Mouse (Mus musculus) monocyte, adult 2 months (primary cell): Measurements from ENCODE around the gene Plekhm2.

Source experiments
- DNase-seq, 2 experiments: peaks; one replicate each; pipeline ENCODE4 v3.0.0; 2022; ENCODE audit warnings: low spot score in 2 of 2, low read depth in 1 of 2

The Plekhm2 gene

DNA sequence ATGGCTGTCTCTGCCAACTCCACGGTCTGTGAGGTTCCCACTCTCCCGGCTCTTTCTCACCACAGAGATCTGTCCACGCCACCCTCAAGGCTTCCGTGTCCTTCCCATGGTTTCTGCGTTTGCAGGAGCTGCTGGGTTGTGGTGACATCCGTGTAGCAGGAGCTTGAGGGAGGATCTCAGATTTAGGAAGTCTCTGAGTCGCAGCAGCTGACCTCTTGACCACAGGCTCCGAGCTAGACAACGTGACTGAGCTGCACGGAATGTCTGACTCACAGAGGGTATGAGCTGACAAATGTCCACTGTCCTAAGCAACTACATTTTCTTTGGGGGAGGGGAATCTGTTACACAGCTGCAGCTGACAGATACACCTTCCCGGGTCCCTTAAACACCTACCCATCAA lies 58.8 kb downstream of the Plekhm2 start, which contains the start of gene Fblim1:
Gene Fblim1, minus strand, starts transcription at position 236 of the 400 bp plus-strand sequence.
- DNase-seq, result no peak

DNA sequence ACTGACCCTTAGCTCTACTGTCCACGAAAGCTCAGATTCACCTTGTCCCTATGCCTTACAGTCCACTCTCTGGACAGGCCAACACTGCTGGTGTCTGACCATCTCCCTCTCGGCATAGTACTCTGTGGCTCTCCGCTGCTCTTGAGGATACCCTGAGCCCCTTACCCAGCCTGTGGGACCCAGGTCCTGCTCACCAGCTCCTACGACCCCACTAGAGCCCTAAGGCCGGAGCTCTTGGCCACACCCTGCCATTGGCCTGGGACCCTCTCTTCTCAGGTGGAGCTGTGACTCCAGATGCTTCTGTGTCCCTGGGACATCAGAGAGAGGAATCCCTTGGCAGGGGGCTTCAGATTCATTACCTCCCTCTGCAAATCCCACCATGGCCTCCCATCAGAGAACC lies 59.3 kb downstream of the Plekhm2 start:
- no peak for DNase-seq

DNA sequence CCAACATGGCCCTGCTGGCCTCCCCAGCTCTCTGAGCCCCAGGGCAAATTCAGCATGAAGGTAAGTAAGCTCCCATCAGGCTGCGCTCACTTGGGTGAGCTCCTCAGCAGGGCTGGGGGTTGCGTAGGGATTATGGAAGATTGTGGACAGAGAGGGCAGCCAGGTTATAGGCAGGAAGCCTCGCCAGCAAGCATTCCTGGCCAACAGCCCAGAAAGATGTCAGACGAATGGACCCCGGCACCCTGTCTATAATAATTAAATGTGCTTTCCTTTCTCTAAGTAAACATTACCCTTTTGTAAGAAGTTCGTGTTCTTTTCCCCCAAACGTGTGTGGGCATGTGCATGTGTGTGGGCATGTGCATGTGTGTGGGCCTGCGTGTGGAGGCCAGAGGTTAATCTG lies 60.2 kb downstream of the Plekhm2 start:
- DNase-seq, result no peak

DNA sequence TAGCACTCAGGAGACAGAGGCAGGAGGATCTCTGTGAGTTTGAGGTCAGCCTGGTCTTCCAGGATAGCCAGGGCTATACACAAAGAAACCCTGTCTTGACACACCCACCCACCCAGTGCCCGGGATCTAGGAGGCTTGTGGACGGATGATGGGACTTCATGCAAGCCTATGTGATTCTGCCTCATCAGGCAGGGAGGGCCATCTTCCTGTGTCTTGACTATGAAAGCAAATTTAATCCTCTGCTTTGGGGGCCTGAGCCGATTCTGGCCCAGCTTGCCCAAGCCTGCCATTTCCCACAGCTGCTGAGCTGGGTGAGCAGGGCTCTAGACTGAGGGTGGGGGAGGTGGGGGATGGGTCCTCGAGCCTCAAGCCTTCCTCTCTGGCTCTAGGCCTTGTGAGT lies 60.8 kb downstream of the Plekhm2 start:
- no peak for DNase-seq

DNA sequence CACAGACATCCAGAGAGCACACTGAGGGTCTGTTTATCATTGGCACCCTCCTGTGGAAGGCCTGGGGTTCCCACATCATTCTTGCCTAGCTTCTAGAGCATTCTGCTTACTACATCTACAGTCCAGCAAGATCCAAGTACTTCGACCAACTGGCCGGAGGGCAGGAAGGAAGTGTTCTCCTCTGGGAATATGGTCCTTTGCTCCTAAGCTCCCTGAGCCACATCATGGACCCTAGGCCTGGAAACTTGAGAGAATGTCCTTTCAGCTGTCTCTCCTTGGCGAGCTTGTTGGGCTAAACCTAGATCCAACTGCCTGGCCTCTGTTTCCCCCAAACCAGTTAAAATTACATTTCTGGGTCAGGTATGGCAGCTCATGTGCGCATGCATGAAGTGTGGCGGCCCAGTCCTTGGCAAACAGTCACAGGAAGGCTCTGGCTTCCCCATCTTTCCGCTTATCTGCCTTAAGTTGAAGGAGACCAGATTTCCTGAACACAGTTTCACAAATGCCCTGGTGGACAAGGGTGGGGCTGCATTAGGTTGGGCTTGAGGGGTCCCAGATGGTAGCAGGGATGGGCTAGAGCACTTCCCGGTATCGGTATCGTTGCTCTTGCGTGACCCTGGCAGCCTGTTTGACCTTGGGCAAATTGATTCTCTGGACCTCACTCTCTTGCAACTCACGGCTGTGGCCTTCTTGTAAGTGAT lies 62.0 kb downstream of the Plekhm2 start:
- no peak for DNase-seq

DNA sequence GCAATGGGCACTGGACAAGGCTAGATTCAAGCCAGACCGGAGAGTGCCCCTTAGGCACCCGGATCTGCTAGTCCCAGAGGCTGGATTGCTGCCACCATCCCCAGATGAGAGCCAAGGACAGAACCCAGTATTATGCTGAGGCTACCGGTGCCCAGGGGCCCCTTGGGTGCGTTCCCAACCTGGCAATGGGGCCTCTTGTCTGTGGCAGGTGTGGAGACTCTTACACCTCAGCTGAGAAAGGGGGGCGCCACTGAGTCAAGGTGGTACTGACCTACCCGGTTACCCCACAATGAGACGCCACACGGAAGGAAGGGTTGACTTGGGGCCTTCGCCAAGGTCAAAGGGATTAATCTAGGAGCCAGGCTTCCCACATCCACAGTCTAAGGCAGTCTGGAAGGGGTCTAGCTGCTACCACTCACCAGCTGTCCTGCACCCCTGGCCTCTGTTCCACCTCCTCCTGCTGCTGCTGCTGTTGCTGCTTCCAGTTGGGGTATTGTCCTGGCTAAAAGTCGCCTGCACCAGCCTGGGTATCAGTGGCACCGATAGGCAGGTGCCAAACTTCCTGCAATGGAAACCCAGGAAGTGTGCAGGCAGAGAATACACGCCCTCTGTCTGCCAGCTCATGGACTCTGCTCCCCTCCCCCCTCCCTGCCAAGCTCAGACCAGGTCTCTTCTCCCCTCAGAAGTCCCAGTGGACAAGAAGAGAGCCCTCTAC lies 63.4 kb downstream of the Plekhm2 start:
- no peak for DNase-seq

DNA sequence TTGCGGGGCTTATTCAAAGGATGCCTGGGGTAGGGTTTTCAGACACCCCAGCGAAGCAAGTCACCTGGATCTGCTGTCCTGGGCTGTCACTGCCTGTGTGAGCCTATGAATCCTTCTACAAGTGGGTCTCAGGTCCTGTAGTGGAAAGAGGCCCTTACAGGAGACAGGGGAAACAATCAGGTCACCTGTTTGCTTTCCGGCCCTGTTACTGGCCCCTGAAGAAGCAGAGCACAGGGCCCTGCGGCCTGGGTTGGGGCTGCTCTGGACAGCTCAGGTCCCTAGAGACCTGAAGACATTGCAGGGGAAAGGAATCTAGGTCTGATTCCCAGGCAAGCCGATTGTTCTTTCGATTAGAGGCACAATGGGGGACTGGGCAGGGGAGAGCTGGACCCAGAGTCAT lies 64.3 kb downstream of the Plekhm2 start:
- DNase-seq, result no peak

DNA sequence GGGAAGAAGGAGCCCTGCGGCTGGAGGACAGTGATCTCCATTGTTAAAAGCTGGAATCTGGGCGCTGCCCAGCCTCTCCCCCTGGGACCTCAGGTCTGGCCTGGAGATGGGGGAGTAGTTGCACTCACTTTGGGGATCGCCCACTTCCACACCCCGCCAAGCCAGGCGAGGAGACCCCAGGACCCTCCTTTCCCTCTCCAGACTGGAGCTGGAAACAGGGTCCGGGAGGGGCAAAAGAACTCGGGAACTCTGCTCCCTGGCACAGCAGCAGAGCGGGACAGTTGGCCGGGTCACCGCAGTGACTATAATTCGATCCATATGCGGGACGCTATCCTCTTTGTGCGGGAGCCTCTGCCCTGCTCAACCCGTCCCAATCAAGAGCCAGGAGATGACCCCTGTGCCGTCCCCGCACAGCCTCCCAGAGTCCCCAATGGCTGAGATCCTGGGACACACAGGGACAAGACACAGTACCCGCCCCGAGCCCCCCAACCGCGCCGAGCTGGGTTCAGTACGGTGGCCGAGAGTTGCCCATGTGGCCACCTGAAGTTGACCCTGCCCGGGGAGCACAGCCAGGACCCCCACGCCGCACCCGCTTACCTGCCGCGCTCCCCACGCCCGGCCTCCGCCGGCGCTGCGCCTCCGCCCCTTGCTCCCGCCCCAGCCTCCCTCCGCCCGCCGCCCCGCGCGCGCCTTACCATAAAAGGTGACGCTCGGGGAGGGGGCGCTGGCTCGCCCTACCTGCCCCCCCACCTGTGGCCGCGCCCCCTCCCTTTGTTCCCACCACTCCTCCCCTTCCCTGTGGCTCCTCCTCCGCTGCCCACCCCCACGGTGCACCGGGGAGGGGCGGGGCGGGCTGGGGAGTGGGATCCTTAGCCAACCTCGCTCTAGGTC lies 65.2 kb downstream of the Plekhm2 start:
- DNase-seq, result no peak

DNA sequence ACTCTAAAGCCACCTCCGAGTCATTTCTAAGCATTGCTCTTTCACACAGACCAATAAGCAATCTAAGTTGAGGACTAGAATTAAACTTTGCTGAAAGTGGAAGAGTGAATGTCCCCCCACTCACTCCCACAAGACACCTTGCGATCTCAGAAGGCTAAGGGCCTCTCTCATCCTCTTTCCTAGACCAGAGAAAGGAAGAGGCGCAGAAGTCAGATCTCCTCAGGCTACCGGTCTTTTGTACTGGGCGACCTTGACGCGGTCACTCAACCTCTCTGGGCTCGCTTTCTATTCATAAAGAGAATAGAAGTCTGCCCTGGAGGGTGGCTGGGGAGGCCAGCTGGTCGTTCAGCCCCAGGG lies 65.8 kb downstream of the Plekhm2 start:
- no peak for DNase-seq

DNA sequence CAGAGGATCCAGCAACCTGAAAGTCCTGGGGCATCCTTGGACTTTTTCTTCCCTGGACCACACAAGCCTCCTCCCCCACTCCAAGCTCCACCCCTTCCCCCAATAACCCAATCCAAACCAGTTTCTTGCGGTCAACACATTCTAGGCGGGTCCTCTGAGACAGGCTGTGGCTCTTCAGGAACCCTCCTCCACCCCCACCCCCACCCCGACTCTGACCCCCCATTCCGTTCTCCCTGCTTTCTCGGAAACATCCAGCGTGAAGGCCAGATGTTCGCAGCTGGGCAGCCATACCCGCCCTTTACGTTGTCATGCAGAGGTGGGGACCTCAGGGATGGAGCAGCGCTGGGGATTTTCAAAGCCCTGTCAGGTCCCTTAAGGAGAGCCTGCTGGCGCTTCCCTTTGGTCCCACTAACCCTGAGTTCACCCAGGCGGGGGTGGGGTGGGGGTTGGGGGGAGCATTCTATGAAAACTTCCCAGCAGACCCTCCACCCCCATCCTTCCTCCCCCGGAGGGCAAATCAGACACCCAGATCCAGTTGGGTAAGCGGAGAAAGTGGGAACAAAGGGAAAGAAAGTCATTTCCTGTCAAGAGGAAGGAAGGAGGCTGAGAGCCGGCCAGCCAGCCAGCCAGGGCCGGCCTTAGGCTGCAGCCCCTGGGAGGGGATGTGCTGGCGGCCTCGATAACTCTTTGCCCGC lies 66.4 kb downstream of the Plekhm2 start:
- no peak for DNase-seq

DNA sequence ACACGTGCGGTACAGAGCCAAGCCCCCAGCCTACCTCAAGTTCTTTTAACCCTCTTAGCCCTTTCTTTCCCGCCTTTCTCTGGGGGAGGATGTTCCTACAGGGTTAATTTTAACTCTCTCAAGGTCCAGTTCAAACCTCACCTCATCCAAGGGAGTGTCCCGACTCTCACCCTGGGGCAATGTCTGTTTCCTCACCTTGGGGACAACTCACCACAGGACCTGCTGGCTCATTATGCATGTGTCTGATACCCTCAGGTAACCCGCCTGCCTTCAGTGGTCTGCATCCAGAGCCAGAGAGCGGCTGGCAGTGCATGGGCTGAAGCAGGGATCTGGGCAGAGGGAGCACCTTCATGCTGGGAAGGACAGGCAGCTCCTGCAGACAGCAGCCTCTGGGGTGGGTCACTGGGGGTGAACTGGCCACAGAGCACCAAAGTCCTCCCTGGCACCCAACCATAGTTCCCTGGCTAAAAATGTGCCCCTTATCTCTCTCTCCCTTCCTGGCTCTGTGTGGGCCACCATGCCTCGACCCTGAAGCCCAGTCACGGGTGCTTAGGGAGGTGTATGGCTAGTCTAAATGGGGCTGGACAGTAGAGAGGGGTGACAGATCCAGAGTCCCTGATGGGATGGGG lies 67.9 kb downstream of the Plekhm2 start:
- DNase-seq, result no peak

DNA sequence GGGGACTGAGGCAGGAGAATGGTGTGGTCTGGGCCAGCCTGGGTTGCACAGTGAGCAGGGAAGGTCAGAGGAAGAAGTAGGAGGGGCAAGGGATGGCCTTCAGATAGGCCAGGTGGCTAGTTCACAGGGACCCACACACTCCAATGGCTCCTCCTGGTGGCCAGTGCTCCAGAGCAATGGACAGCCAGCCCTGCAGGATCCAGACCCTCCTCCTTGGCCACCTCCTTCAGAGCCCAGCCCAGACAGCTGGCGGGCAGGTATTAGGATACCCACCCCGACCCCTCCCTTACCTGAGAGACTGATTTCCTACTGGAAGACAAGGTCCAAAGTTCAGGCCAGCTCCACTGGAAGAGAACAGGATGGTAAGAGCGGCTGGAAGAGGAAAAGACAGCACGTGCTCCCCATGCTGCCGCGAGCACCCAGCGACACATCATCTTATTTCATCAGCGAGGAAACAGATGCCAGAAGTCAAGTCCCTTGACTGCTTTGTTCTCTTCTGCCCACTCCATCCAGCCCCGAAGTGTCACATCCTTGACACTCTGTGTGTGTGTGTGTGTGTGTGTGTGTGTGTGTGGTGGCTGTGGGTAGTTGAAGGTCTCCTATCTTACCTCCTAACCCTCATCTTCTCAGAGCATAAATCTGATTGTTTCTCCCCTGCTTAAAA lies 69.0 kb downstream of the Plekhm2 start:
- DNase-seq, result no peak

DNA sequence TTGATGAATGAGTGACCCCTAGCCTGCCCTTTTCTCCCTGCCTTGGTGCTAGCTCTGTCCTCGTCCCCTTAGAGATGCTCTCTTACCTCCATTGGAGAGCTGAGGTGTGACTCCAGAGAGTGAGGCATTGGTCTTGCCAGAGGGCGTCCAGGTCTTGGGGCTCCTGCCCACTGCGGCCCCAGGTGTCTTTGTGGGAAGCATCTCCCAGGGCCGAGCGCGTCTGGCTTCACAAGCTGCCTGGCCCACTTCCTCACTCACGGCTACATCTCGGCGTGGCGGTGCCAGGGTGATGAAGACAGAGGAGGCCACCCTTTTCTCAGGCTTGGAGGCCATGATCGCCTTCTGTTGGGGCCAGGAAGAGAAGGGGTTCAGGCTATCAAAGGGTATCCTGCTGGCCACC lies 69.6 kb downstream of the Plekhm2 start:
- no peak for DNase-seq

DNA sequence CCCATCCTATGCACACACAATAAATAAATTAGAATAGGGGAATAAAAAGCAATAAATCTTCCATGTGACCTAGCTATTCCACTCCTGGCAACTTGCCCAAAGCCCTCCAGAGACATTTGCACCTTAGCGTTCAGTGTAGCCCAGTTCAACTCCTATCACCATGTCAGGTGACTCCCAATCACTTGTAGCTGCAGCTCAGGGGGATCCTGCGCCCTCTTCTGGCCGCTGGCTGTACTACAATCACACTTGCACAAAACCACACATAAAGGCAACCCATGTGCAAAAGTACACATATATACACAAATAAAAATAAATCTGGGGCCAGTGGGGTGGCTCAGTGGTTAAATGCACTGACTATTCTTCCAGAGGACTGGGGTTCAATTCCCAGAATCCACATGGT lies 73.2 kb downstream of the Plekhm2 start:
- no peak for DNase-seq

DNA sequence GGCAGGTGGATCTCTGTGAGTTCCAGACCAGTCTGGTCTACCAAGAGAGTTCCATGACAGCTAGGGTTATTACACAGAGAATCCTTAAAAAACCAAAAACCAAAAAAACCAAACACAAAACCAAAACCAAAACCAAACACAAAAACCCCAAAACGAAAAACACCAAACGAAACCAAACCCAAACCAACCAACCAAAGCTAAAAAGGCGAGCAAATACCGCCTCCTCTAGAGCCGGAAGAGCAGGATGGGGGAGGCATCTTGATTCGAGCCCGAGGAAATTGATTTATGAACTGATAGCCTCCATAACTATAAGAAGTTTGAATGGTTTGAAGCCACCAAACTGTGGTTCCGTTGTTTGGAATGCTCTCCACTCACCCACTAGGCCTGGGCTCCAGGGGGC lies 80.8 kb downstream of the Plekhm2 start:
- no peak for DNase-seq

DNA sequence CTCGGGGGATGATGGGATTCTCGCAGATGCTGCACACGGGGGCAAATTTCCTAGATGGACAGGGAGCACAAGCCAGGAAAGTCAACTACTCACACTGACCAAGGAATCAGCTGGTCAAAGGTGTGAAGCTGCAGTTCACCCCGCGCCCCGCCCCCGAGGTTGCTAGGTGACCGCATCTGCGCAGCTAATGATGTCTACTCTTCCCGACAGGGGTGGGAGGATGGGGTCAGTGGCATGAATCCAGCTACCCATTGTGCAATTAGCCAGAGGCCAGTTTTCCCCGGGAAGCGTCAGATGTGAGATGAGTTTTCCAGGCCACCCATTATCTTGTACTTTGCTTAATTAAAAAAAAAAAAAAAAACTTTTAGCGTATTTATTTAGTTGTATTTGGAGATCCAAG lies 83.6 kb downstream of the Plekhm2 start:
- DNase-seq, result no peak

DNA sequence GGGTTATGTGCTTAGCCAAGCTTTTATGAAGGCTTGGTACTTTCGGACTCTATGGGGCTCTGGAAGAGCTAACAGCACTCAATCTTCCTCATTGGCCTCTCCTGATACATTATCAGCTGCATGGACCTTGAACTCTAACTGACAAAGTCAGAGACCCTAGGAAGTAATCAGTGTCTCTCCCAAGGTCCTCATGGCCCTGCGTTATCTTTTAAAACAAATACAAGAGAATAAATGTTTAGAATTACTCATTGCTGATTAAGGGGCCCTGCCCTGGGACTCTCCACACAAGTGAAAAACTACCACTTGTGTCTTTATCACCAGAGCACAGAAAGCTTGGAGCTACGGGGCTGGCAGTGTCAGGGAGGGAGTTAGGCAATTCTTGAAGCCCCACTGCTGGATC lies 85.9 kb downstream of the Plekhm2 start:
- no peak for DNase-seq

DNA sequence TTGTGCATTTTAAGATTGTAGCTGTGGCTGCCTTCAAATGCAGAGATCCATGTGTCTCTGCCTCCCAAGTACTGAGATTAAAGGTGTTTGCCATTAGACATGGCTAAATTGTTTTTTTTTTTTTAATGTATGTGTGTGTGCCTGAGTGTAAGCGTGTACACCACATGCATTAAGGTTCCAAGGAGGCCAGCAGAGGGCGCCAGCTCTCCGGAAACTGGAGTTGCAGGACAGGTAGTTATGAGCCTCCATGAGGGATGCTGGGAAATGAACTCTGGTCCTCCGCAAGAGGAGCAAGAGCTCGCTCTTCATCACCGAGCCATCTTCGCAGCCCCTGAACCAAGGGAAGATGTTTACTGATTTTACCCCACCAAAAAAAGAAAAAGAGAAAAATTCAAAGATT lies 87.8 kb downstream of the Plekhm2 start:
- no peak for DNase-seq

DNA sequence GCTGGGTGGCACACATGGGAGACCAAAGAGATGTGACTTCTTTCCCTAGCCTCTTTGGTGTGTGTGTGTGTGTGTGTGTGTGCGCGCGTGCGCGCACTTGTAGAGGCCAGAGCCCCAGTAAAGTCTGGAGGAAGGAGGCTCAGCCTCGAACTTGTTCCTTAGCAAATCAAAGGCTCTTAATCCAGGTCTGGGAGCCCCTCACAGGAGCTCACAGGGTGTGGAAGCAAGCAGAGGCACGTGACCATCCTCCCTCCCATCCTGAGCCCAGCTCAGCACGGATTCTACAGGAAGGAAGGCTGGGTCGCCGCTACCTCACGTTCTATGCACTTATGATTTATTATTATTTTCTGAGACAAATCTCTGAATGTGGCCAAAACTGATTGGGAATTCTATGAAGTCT lies 88.3 kb downstream of the Plekhm2 start:
- DNase-seq, result no peak
